Mouse (Mus musculus) thymus, adult 2 months (tissue): ENCODE results near the gene Slc22a30. TPM values are rescaled to one million over a fixed set of nuclear protein-coding genes. Genes with fewer than 3 reads are reported as not detected.
"Not testable (repeated sequence)": the region's sequence is repeated elsewhere in the genome, so short reads cannot be mapped to it uniquely, and the experiment has no call there.

Source experiments
- DNase-seq: peaks from one replicate; pipeline ENCODE4 v3.0.0; 2021
- H3K27ac ChIP-seq: fragments of 200-500 bp; 2 replicates; pipeline ENCODE4 v1.5.1; 2012; ENCODE audit warnings: low read length, control low read depth; ENCODE audit not compliant: control insufficient read depth, insufficient read depth
- H3K27me3 ChIP-seq: fragments of 200-500 bp; 2 replicates; pipeline ENCODE4 v1.6.1; 2012; ENCODE audit warnings: mild to moderate bottlenecking, low read length, moderate library complexity, mixed read lengths; ENCODE audit not compliant: control insufficient read depth, insufficient read depth
- H3K36me3 ChIP-seq: fragments of 200-500 bp; 2 replicates; pipeline ENCODE4 v1.6.1; 2012; ENCODE audit warnings: mild to moderate bottlenecking, low read length, moderate library complexity; ENCODE audit not compliant: control insufficient read depth, insufficient read depth
- H3K4me1 ChIP-seq: fragments of 200-500 bp; replicated peaks from 2 replicates; pipeline ENCODE4 v1.6.1; 2012; ENCODE audit warnings: low read length; ENCODE audit not compliant: control insufficient read depth, insufficient read depth
- H3K4me3 ChIP-seq: fragments of 200-500 bp; 2 replicates; pipeline ENCODE4 v1.5.1; 2012; ENCODE audit warnings: mild to moderate bottlenecking, low read length, control low read depth, moderate library complexity; ENCODE audit not compliant: control insufficient read depth, insufficient read depth
- CTCF ChIP-seq: fragments of 200-500 bp; IDR thresholded peaks from 2 replicates; pipeline ENCODE4 v1.5.1; 2012; ENCODE audit warnings: mild to moderate bottlenecking, control low read depth, low read length, moderate library complexity, borderline replicate concordance; ENCODE audit not compliant: control insufficient read depth, poor library complexity, insufficient read depth; ENCODE audit errors: extremely low read depth
- POLR2A ChIP-seq: fragments of 200-500 bp; IDR thresholded peaks from 2 replicates; pipeline ENCODE4 v1.6.1; 2012; ENCODE audit warnings: mild to moderate bottlenecking, low read length, control low read depth, moderate library complexity; ENCODE audit not compliant: control insufficient read depth, poor library complexity, insufficient read depth; ENCODE audit errors: extremely low read depth
- WGBS: fragments of 180-500 bp; shearing (Covaris S2); methylation state at CpG from one replicate; pipeline ENCODE4 v1.1.7; 2018; 5-methylcytosine and 5-hydroxymethylcytosine counted together
- polyA plus RNA-seq: library from polyadenylated mRNA; depleted of rRNA; stranded (reverse); fragments of >200 nt; gene quantifications from 2 replicates; pipeline ENCODE4 v1.2.3, GENCODE M21; 2012; rRNA removed

The Slc22a30 gene
- 0.23 TPM in 1 of 2 replicates, not detected in the other for polyA plus RNA-seq

GRCm38 (mm10) chr19:8405011-8405410, at the start of gene Slc22a30:
Slc22a30 (minus strand) TSS chr19:8405111.
- not testable (repeated sequence) for H3K27me3 ChIP-seq, H3K4me3 ChIP-seq, DNase-seq, H3K27ac ChIP-seq, H3K4me1 ChIP-seq, H3K36me3 ChIP-seq
- 98% methylated on average over 1 of the region's 2 CpGs for WGBS

DNA sequence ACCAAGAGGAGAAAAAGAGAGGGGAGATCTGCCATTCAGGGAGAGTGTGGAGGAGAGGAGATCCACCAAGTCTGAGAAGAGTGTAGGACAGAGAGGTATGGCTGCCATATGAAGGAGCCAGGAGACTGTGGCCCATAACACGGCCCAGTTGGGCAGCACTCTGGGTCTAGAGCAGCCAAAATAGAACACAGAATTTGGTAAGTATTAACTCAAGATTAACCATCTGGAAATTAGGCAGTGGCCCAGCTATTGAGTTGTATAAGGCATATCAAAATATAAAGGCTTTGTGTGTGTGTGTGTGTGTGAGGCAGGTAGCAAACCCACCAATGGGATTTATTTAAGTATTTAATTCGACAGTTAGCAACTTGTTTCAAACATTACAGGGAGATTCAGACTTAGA, 43.4 kb upstream of the Slc22a30 start:
- Histone ChIP-seq H3K4me3 (no peak overlapping the region), H3K36me3 (no peaks in the 10 kb centered on the region), H3K27ac (no peak overlapping the region), H3K4me1 (no peaks in the 10 kb centered on the region), H3K27me3 (no peaks in the 10 kb centered on the region)
- TF ChIP-seq POLR2A = no peak
- no peak for TF ChIP-seq CTCF
- DNase-seq = no peak
- WGBS = 70% methylated on average over 2 of the region's 2 CpGs

DNA sequence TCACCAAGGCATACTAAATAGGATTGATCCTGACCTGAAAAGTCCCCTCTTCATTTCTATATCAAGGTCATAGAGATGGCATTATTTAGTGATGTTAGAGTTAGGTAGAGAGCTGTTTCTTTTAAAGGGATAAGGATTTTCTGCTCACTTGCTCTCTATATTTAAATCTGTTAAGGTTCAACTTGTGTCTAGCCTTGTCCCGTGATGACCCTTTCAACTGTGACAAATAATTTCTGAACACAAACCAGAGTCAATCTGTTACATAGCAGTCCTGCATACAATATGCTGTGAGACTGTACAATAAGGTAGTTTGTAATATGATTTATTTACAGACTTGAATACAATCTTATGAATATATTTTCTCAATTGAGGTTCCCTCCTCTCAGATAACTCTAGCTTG, 42.6 kb upstream of the Slc22a30 start:
- no peak overlapping the region for H3K27ac ChIP-seq
- no peak for TF ChIP-seq CTCF
- TF ChIP-seq POLR2A = no peak
- H3K4me3 ChIP-seq = no peak overlapping the region
- no peaks in the 10 kb centered on the region for H3K36me3 ChIP-seq
- 92% methylated on average over 1 of the region's 1 CpGs for WGBS
- no peak for DNase-seq
- H3K27me3 ChIP-seq = no peaks in the 10 kb centered on the region
- H3K4me1 ChIP-seq = no peaks in the 10 kb centered on the region

DNA sequence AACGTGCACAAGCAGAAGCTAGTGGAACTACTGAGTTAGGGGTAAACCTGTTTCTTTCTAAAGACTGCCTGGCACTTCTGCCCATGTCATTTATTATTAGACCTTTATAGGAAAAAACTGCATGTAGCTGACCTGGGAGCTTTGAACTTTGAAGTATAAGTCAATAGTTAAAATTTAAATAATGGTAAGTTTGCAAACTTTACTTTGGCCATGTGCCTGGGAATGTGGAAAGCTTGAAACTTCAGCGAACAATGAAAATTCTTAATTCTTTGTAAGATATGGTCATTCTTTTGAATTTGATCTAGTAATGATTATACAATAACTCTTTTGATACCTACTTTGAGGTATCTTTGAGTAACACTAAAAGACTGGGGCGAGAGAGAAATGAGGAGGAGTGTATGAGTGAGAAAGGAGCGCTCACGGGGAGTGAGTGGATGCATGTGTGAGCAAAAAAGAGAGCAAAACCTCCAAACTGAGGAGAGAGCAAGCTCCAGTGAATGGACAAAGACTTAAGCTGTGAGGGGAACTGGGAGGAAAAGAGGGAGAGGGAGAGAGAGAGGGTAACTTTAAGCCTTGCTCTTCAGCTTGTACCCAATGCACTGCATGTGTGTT, 26.2 kb upstream of the Slc22a30 start:
- WGBS = 85% methylated on average over 5 of the region's 5 CpGs
- H3K4me3 ChIP-seq = no peak overlapping the region
- DNase-seq = no peak
- H3K27me3 ChIP-seq = no peaks in the 10 kb centered on the region
- no peak overlapping the region for H3K27ac ChIP-seq
- TF ChIP-seq POLR2A (no peak), CTCF (no peak)
- no peaks in the 10 kb centered on the region for H3K36me3 ChIP-seq
- H3K4me1 ChIP-seq = no peaks in the 10 kb centered on the region

GRCm38 (mm10) chr19:8407290-8408021, 2.5 kb upstream of the Slc22a30 start:
- not testable (repeated sequence) for DNase-seq

More at GRCm38 (mm10) chr19:8407290-8408021, 2.5 kb upstream of the Slc22a30 start:
- WGBS = 69% methylated on average over 14 of the region's 14 CpGs
- not testable (repeated sequence) for H3K27me3 ChIP-seq, H3K27ac ChIP-seq, H3K4me3 ChIP-seq, H3K36me3 ChIP-seq, H3K4me1 ChIP-seq

Other genes starting within 250 kb of the Slc22a30 start
- not detected in 2 replicates for gene Slc22a29, start 186.2 kb downstream of the Slc22a30 start, polyA plus RNA-seq
- gene Slc22a8, start 186.1 kb upstream of the Slc22a30 start, polyA plus RNA-seq = 0.10 and 0.38 TPM in 2 replicates
- gene Slc22a6, start 212.9 kb upstream of the Slc22a30 start, polyA plus RNA-seq = 0.16 TPM in 1 of 2 replicates, not detected in the other